Mouse (Mus musculus) hindbrain, embryonic 13.5 days (tissue): Measurements from ENCODE around the gene Tceal1. TPM values are rescaled to one million over a fixed set of nuclear protein-coding genes. Genes with fewer than 3 reads are reported as not detected.

Experiments
- polyA plus RNA-seq: library from polyadenylated mRNA; unstranded; fragments of >200 nt; fragmentation: Nextera tagmentation; extraction: Ambion mirVana; gene quantifications from 2 replicates; pipeline ENCODE4 v1.2.1, GENCODE M21; 2015

Tceal1 gene
- polyA plus RNA-seq, 1 experiment from 2014 or later = 21.7 TPM

Other genes starting within 250 kb of the Tceal1 start
- gene Kir3dl1, start 190.0 kb upstream of the Tceal1 start, polyA plus RNA-seq = not detected in 2 replicates
- not detected in 2 replicates for gene Kir3dl2, start 163.9 kb upstream of the Tceal1 start, polyA plus RNA-seq
- gene Tceal3, start 117.1 kb upstream of the Tceal1 start, polyA plus RNA-seq = 49.1 and 49.8 TPM in 2 replicates
- gene Morf4l2, start 35.7 kb downstream of the Tceal1 start, polyA plus RNA-seq = 540 and 559 TPM in 2 replicates
- not detected in 2 replicates for gene Glra4, start 72.2 kb downstream of the Tceal1 start, polyA plus RNA-seq
- 15.6 and 19.0 TPM in 2 replicates for gene Plp1, start 114.7 kb downstream of the Tceal1 start, polyA plus RNA-seq
- 15.1 and 16.1 TPM in 2 replicates for gene Rab9b, start 160.8 kb downstream of the Tceal1 start, polyA plus RNA-seq
- not detected in 2 replicates for gene H2bfm, start 219.3 kb downstream of the Tceal1 start, polyA plus RNA-seq